Mouse (Mus musculus): ENCODE data around the gene Sp7. TPM values are rescaled to one million over a fixed set of nuclear protein-coding genes. Genes with fewer than 3 reads are reported as not detected.
"Not testable (repeated sequence)": the region's sequence is repeated elsewhere in the genome, so short reads cannot be mapped to it uniquely, and the experiment has no call there.

Sp7 gene
- total RNA-seq, 2 experiments from 2014 or later: 0.26 to 0.39 TPM

DNA sequence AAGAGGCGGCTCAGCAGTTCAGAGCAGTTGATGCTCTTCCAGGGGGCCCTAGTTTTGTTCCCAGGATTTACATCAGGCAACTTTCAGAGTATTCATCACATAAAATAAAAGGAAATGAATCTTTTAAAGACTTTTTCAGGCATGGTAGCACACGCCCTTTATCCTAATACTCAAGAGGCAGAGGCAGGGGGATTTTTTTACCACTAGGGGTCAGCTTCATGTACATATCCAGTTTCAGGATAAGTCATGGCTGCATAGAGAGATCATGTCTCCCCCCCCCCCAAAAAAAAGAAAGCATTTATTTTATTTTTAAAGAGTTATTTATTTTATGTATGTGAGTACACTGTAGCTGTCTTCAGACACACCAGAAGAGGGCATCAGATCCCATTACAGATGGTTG is 13.0 kb downstream of the Sp7 start:
- intact Hi-C loops (cut with DNase I): no loop called here
- DNase-seq (ENCODE audit: extremely low spot score in 1 of 2, low spot score in 2 of 2): no peak

DNA sequence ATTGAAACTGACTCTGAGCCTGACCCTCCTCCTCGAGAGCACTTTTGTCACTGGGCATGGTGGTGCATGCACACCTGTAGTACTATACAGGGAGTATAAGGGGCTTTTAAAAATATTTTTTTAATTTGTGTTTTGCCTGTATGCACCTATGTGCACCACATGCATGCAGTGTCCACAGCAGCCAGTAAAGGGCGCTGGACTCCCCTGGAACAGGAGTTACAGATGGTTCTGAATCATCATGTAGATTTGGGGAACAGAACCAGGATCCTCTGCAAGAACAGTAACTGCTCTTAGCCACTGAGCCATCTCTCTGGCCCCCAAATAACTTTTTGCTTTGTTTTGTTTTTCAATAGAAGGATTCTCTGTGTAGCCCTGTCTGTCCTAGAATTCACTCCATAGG is 14.8 kb downstream of the Sp7 start:
- intact Hi-C loops (cut with DNase I): no loop called here
- no peak for DNase-seq (ENCODE audit: extremely low spot score in 1 of 2, low spot score in 2 of 2)

DNA sequence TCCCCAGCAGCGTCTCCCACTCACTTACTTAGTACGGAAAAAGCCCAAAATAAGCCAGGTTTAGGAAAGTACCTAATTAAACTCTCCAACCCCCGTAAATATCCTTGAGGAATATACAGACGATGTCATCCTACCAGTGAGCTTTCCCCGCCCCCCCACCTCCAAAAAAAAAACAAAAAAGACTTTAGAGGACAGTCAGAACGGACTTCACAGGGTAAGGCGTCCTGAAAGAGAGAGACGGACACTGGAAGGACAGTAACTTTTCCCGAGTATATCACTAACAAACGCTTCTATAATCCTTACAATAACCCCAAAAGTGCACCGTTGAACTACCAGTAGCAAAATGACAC is 16.1 kb downstream of the Sp7 start:
- intact Hi-C loops (cut with DNase I): no loop called here
- DNase-seq (ENCODE audit: extremely low spot score in 1 of 2, low spot score in 2 of 2): no peak

DNA sequence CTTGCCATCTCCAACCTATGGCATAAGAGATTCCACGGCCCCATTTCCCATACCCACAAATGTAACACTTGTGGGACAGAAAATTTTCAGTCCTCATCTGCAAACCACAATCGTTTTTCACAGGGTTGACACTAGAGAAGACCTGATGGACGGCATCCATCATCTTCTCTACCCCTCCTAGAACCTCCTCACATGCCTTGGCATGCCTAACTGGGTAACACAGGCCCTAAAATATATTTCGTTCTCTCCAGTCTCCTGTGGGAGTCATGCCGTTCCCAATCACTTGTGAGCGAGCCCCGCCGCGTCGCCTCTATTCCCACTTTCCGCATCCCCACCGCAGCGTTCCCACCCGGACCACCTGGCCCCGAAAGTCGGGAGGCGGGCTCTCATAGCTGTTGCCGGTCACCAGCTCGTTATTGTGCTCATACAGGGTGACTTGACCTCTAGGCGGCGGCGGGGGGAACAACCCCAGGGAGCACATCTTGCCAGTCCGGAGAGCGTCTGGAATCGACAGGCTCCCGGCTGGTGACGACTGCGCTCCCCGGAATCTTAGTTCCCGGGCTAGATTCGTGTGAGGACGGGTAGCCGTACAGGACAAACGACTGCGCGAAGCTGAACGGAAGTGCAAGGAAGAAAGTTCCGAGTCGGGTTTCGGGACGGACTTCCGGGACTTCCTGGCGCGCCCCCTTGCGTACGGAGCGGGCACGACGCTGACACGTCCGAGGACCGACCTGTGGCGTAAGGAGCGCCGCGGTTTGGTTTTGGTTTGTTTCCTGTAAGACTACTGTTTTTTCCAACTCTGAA is 16.6 kb downstream of the Sp7 start, which contains the start of gene Aaas:
Aaas (minus strand) TSS at position 634 of the 804 bp plus-strand sequence.
- DNase-seq (ENCODE audit: extremely low spot score in 1 of 2, low spot score in 2 of 2): peak; percentile 92 to 95
- intact Hi-C loops (cut with DNase I): no loop called here

DNA sequence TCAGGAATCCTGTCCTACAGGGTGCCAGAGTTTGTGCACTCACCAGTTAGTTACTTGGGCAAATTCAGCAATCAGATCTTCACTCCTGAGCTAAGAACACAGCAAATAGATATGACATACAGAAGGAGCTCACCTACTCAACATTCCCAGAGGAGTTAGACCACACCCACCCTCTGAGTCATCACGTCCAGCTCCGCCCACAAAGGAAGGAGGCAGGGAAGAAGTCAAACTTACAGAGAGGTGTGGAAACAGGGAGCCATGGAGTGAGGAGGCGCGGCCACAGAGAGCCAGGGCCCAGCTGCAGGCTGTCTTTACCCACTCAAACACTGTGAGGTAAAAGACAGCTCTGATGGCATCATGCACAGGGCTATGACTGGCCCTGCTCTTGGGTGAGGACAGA is 20.5 kb downstream of the Sp7 start:
- intact Hi-C loops (cut with DNase I): no loop called here
- no peak for DNase-seq (ENCODE audit: extremely low spot score in 1 of 2, low spot score in 2 of 2)

DNA sequence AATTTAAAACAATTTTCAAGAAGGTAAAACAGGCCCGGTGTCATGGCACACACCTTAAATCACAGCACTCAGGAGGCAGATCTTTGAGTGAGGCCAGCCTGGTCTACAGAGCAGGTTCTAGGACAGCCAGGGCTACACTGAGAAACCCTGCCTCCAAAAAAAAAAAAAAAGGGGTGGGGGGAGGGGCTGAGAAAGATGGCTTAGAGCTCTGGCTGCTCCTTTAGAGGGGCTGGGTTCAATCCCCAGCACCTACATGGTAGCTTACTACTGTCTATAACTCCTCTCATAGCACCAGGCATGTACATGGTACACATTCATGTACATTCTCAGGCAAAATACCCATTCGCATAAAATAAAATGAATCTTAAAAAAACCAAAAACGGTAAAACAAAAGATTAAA is 22.5 kb downstream of the Sp7 start:
- no peak for DNase-seq (ENCODE audit: extremely low spot score in 1 of 2, low spot score in 2 of 2)
- intact Hi-C loops (cut with DNase I): no loop called here

DNA sequence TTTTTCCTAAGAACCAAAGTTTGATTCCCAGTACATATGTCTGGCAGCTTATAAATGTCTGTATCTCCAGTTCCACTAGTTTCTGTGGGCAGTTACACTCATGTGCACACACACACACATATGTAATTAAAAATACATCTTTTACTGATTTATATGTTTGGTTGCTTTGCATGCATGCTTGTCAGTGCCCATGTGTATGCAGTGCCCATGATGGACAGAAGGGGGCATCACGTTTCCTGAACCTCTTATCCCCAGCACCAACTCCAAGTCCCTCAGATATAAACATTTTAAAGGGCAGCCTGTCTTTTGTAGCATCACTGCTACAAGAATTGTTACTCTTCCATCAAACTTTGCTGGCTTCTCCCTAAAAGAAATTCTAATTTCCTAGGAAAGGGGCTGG is 25.4 kb downstream of the Sp7 start:
- intact Hi-C loops (cut with DNase I): no loop called here
- DNase-seq (ENCODE audit: extremely low spot score in 1 of 2, low spot score in 2 of 2): no peak

DNA sequence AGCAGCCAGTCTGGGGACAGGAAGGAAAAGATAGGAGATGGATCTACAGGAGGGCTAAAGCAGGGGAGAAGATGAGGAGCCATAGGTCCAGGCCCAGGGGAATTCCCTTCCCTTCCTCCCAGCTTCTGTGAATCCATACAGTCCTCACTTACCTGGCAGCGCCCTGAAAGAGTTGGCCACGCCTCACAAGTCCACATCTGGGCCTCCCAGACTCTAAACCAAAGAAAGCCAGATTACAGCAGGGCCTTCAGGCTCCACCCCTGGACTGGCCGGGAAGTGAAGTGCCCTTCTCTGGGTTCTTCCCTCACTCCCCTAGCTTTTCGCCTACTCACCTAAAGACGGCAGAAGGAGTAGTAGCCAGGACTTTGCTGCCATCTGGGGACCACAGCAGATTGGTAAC is 27.4 kb downstream of the Sp7 start:
- DNase-seq (ENCODE audit: extremely low spot score in 1 of 2, low spot score in 2 of 2): no peak
- intact Hi-C loops (cut with DNase I): no loop called here

DNA sequence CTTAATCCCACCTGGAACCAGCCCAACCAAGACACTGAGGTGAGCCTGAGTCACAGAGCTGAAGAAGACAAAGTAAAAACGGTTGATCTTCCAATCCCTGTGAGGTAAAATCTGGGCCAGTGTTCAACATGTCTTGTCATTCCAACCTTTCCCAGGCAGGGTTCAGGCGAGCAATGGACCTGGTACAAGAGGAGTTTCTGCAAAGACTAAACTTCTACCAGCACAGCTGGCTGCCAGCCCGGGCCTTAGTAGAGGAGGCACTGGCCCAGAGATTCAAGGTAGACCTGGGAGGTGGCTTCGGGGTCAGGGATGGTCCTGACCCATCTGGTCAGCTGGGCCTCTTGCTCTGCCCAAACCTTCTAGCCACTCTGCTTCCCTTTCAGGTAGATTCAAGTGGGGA is 30.0 kb downstream of the Sp7 start:
- intact Hi-C loops (cut with DNase I): no loop called here
- DNase-seq (ENCODE audit: extremely low spot score in 1 of 2, low spot score in 2 of 2): no peak

DNA sequence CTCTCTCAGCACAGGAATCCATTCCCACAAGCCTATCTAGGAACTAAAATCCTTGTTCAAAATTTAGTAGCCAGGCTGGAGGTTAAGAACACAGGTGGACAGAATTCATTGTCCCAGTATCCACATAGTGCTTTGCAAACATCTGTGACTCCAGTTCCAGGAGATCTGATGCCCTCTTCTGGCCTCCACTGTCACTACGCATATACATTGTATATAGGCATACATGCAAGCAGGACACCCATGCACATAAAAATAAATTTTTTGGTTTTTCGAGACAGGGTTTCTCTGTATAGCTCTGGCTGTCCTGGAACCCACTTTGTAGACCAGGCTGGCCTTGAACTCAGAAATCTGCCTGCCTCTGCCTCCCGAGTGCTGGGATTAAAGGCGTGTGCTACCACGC is 31.1 kb downstream of the Sp7 start:
- intact Hi-C loops (cut with DNase I); DNase-seq (ENCODE audit: extremely low spot score in 1 of 2, low spot score in 2 of 2): not testable (repeated sequence)

DNA sequence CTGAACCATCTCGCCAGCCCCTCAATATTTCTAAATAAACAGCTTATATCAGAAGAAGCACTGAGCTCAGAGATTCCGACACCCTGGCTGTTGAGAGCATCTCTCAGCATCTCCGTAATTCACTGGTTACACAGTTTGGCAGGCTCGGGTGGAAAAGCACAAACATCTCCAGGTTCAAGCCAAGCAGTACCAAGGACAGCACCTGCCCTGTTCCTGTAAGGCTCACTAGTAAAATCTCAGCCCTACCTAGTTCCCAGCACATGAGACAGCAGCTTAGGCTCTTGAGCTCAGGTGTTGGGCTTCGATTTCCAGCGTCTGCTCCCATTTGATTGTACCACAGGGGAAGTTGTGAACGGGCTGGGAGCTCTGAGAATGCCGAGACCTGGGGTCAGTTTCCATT is 31.7 kb downstream of the Sp7 start:
- no peak for DNase-seq (ENCODE audit: extremely low spot score in 1 of 2, low spot score in 2 of 2)
- intact Hi-C loops (cut with DNase I): no loop called here

DNA sequence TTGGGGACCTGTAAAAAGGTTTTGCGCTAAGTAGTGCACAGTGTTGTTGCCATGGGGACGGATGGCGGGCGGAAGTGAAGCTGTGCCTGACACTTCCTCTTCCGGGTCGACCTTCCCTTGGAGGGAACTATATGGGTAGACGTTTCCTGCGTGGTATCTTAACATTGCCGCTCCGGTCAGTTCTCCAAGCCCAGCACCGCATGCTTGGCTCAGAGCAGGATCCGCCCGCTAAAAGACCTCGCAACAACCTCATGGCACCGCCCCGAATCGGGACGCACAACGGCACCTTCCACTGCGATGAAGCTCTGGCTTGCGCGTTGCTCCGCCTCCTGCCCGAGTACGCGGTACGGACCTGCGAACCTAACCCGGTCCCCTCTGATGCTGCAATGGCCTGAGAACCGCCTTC is 35.4 kb downstream of the Sp7 start, which contains the start of gene Myg1:
Myg1 (plus strand) TSS at position 100 of the 406 bp plus-strand sequence.
- intact Hi-C loops (cut with DNase I): no loop called here
- DNase-seq (ENCODE audit: extremely low spot score in 1 of 2, low spot score in 2 of 2): peak; percentile 81 to 89

DNA sequence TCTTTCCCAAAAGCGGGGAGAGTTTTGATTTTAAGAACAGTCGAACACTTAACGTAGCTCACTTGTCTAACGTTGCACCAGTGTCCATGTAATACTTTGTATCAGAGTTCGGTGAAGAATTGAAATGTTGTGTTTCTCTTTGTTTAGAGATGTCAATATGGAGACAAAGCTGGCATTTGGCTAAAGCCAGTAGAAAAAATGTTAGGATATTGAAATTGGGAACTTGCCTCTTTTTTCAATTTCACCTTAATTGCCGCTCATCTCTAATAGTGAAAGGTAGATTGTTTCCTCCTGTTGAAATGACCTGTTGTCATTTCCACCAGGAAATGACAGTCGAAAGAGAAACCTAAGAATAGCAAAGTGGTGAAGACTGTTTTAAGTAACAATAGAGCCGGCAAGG is 40.1 kb downstream of the Sp7 start:
- intact Hi-C loops (cut with DNase I): no loop called here
- DNase-seq (ENCODE audit: extremely low spot score in 1 of 2, low spot score in 2 of 2): no peak

DNA sequence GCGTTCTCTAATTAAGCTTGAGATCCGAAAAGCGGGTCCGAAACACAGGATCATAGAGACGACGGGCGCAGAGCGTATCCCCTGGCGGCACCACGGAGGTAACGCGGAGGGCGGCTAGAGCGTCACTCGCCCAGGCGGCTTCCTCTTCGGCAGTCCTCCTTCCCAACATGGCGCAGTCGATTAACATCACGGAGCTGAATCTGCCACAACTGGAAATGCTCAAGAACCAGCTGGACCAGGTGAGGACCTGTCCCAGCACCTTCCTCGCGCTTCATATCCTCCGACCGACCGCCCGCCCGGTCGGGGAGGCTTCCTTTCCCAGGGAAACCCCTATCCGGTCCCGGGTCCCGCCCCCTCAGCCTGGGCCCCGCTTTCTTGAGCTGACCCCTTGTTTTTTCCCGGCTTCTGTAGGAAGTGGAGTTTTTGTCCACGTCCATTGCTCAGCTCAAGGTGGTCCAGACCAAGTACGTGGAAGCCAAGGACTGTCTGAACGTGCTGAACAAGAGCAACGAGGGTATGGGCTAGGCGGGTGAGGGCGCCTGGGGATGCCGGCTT is 40.9 kb downstream of the Sp7 start, which contains the start of gene Pfdn5:
Pfdn5 (plus strand) TSS at position 95 of the 555 bp plus-strand sequence.
- intact Hi-C loops (cut with DNase I): no loop called here
- peak; percentile 79 to 90 for DNase-seq (ENCODE audit: extremely low spot score in 1 of 2, low spot score in 2 of 2)

DNA sequence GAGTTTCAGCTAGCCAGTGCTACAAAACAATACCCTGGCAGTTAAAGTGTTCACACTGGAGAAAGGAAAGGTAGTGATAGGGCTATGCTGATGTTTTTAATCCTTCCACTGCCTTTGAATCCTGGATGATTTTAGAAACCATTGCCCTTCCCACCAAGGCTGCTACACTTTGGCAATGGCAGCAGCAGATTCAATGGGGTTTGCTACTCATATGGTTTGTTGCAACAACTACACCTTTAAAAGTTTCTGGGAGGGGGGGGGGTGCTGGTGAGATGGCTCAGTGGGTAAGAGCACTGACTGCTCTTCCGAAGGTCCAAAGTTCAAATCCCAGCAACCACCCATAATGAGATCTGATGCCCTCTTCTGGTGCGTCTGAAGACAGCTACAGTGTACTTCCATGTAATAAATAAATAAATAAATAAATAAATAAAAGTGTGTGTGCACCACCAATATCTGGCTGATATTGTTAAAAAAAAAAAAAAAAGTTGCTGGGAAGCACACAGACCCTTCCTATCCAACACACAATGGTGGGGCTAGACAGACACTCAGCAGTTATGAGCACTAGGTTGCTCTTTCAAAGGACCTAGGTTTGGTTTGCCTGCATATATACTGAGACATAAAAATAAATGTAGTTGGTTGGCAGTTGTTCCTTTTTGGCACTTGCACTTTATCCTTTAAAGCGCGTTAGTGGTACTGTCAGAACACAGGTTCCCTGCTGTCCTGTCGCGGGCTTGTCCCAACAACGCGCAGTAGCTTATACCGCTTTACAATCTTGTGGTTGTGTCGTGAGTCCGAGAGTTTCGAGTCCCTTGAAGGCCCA is 42.1 kb downstream of the Sp7 start:
- DNase-seq (ENCODE audit: extremely low spot score in 1 of 2, low spot score in 2 of 2): no peak
- intact Hi-C loops (cut with DNase I): loop anchor here (5.0 kb wide), 1 partner anchor 83 kb away; no protein-coding TSS in a partner anchor

DNA sequence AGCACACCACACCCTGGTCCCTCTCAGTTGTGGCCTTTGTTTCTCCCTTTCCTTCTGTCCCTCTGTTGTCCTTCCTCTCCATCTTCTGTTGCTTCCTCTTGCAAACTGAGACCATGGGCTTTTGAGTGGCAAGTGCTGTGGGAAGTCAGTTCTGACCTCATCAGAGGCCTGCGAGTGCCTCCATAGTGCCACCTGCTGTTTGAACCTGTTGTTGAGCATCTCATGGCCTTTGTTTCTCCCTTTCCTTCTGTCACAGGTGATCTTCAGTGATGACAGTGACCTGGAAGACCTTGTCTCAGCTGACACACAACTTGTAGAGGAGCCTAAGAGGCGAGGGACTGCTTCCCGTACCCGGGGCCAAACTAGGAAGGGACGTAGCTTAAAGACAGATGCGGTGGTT is 50.7 kb downstream of the Sp7 start:
- intact Hi-C loops (cut with DNase I): no loop called here
- DNase-seq (ENCODE audit: extremely low spot score in 1 of 2, low spot score in 2 of 2): peak in 1 of 2 experiments; percentile 56

DNA sequence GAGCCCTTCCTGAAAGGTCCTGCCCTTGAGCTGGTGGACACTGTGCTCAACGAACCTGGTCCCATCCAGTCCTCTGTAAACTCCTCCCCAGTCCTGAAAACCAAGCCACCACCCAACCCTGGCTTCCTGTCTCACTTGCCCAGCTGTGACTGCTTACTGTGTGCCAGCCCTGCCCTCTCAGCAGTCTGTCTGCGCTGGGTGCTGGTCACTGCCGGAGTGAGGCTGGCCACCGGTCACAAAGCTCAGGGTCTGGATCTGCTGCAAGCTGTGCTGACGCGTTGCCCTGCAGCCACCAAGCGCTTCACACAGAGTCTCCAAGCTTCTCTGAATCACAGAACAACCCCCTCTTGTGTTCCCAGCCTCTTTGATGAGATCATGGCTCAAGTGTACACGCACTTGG is 51.7 kb downstream of the Sp7 start:
- intact Hi-C loops (cut with DNase I): no loop called here
- no peak for DNase-seq (ENCODE audit: extremely low spot score in 1 of 2, low spot score in 2 of 2)

DNA sequence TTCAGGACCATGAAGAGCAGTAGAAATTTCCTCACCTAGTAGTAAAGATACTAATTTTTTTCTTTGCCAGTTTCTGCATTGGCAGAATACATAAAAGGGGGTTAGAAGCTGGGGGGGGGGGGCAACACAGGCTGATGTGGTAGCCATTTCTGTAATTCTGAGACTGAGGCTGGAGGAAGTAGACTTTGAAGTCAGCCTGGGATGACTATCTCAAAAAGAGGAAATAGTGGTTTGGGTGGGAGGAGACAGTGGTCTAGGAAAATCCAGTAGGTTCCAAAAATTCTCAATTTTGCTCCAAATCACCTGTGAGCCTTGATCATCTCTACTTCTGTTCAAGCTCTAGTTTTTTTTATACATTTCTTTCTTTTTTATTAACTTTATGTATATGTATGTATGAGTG is 55.5 kb downstream of the Sp7 start:
- intact Hi-C loops (cut with DNase I): no loop called here
- DNase-seq (ENCODE audit: extremely low spot score in 1 of 2, low spot score in 2 of 2): no peak

DNA sequence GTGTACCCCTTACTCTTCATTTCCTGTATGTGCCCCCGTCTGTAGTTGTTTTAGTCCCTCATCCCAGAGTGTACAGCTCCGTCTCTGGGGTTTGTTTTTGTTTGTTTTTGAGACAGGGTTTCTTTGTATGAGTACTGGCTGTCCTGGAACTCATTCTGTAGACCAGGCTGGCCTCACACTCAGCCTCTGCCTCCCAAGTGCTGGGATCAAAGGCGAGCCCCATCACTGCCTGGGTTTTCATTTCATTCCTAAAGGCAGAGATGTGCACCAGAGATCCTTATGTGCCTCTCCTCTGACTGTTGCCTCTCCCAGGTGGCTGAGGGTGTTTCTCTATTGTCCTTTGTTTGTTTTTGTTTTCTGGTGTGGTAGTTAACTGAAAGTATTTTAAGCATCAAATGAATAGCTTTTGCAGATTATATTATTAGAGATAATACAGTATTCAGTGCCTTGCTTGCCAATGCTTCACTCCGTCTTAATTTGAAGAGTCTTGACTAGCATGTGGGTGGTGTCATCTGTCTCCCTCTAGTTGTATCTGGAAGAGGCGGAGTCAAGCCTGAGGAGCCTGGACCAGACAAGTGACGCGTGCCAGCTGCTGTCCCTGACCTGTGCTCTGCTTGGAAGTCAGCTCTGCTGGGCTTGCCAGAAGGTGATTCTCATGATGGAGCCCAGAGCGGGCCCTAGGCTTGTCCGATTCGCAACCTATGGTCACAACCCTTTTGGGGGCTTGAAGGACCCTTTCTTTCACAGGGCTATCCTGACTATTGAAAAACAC is 56.7 kb downstream of the Sp7 start:
- DNase-seq (ENCODE audit: extremely low spot score in 1 of 2, low spot score in 2 of 2): no peak

More for the DNA sequence above, 56.7 kb downstream of the Sp7 start:
- intact Hi-C loops (cut with DNase I): no loop called here

All from left cerebral cortex, postnatal 10 days (tissue).